Mouse (Mus musculus) hematopoietic multipotent progenitor cell, adult 10-12 weeks (in vitro differentiated cells): Measurements from ENCODE around the gene Igflr1. TPM values are rescaled to one million over a fixed set of nuclear protein-coding genes. Genes with fewer than 3 reads are reported as not detected.

ENCODE experiments used
- polyA plus RNA-seq: library from polyadenylated mRNA; stranded (reverse); fragments of >175 nt; gene quantifications from 2 replicates; pipeline ENCODE4 v1.2.3, GENCODE M21; 2012; ENCODE audit warnings: low replicate concordance

The Igflr1 gene
- 14.3 and 26.5 TPM in 2 replicates for polyA plus RNA-seq

GRCm38 (mm10) chr7:30564970-30565571 lies at the start of gene Igflr1:
Gene Igflr1, plus strand, starts transcription at chr7:30565427.

DNA sequence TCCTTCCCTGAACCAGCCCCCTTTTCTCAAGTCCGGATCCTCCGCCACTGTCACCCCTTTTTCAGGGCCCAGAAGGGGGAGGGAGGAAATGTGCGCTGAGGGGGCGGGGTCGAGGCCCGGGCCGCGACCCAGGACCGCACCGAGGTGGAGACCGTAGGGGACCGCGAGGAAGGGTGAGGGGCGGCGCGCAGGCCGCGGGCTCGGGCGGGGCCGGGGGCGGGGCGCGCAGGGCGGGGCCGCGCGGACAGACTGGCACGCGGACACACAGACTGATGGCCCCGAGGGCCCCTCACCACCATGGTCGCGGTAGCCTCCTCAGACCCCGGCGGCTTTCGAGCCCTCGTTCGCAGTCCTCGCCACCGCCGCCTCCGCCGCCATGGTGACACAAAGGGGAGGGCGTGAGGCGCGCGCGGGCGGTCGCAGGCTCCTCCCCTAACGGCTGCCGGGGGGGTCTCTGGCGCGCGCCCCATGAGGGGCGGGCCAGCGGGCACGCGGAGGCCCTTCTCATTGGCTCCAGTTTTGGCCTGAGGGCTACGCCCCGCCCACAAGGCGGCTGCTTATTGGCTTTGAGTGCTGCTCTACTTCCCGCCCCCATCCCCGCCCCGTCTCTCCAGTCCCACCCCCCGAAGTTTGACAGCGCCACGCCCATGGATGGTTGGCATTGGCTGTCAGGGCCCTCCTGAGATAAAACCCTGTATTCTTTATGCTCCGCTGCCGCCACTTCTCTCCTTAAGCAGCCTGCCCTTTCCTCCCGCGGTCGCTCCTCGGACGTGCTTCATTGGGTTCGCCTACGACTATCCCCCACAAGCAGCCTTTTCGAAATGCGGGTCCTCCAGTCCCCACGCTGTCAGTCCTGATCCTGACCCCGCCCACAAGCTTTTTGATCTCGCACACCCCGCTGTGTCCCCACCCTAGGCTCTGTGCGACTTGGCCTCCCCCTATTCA lies 30.3 kb upstream of the Igflr1 start, which contains the start of gene Arhgap33:
TSS of gene Arhgap33 (minus strand) at position 428 of the 945 bp plus-strand sequence.

DNA sequence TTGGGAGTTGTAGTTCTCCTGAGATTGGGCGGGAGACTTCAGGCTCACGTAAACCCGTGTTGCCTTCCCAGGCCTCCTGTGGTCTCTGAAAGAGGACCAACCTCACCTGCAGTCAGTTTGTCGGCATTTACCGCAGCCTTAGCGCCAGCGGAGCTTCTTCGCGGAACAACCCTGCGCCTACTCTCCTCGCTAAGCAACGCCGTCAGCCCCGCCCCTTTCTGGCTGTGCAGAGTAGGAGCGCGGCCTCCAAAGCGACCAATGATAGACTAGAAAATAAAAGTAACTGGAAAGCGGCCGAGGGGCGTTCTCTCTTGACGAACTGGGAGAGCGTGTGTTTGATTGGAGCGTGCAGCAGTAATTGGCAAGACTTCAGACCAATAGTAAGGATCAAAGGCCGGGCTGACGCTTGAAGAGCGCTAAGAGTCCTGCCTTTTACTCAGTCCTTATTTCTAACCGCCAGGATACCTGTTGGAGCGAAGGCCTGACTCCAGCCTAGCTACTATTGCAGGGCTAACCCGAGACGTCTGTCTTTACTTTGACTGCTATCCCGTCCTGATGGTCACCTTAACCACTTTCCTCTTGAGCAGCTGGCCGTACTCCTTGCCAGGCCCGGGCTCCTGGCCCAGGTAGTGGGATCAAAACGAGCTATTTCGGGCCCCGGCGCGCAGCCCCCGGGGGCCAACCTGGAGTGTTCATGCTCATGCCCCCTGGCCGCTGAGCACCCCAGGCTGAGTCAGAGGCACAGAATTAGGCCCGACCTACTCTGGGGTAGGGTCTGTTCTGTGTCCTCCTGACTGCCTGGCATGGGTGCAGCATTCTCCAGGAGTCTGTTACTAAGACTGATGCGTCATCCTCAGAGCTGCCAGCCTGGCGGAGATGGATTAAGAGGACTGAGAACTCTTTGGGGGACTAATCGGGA lies 12.9 kb upstream of the Igflr1 start, which contains the start of the genes Hspb6 and Proser3:
TSS of gene Hspb6 (plus strand) at position 77 of the 919 bp plus-strand sequence.
TSS of gene Proser3 (minus strand) at position 198 of the 919 bp plus-strand sequence.

DNA sequence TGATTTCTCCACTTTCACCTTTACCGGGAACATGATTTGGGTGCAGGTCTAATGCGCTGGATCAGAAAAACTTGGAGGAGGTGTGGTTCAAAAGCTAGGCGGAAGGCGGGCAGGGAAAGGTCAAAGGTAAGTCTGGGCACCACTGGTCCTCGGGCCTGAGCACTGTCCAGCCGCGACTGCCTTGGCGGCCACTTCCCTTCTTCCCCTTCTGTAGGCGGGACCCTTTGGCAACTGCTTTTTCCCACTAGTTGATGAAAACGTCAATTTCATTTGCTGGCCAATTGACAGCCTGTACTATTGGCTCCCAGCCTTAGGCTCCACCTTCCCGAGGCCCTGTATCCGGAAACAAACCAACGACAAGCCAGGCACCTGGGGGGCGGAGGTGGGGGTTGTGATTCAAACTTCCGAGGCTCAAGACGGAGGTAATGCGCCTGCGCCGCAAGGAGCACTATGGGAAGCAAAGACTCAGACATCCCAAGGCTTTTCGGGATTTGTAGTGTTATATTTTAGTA lies 5.7 kb upstream of the Igflr1 start, which contains the start of gene Lin37:
TSS of gene Lin37 (minus strand) at position 396 of the 512 bp plus-strand sequence.

GRCm38 (mm10) chr7:30563117-30563905 lies 1.9 kb upstream of the Igflr1 start, which contains the start of the genes U2af1l4, Gm49396 and Psenen:
Gene U2af1l4, plus strand, starts transcription at chr7:30563301.
Gene Gm49396, plus strand, starts transcription at chr7:30563344.
Gene Psenen, minus strand, starts transcription at chr7:30563627.

DNA sequence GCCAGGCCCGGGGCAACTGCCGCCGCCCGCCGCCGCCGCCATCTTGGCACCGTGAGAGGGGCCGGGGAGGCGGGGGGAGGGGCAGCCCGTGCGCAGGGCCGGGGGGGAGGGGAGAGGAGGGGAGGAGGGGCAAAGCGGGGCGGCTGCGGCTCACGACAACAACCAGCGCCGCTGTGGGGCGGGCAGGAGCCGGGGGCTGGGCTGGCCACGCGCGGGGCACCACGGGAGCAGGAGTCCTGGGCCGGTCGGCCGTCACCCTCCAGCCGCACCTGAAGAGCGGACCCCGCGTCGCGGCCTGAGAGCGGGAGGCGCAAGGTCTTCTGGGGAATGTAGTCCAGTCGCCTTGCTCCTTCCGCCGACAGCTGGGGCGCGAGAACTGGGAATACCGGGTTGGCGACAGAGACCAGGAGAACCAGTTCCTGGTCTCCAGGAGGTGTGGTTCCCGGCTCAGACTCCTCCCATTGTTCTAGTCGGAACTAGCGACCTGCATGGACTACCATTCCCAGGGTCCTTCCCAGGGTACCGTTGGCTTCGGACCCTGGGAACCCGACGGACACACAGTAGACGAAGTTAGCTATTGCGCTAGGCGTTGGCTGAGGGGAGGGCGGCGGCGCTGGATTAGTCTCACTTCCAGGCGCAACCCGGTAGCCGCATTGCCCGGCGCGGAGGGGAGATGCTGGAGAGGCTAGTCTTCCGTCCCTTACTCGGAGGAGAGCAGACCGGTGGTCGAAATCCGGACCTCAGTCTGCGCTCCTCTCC lies 23.6 kb downstream of the Igflr1 start, which contains the start of gene Kmt2b:
TSS of gene Kmt2b (minus strand) at position 51 of the 759 bp plus-strand sequence.

DNA sequence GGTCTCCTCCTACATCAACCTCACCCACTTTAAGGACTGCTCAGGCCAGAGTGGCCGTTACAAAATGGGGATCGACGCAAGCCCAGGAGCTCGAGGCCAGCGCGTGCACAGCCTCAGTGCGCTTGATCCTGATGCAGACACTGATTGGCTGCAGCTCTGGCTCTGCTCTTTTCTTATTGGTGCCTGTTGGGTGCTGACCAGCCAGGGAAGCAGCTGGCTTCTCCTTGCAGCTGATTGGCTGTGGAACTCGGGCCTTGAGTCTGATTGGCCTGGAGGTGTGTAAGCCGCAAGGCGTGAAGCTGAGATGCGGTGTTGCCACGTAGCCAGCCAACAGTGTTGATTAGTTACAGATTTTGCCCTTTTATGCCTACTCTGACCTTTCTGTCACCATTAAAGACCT lies 33.6 kb downstream of the Igflr1 start, which contains the start of gene Zbtb32:
TSS of gene Zbtb32 (minus strand) at position 124 of the 400 bp plus-strand sequence.

DNA sequence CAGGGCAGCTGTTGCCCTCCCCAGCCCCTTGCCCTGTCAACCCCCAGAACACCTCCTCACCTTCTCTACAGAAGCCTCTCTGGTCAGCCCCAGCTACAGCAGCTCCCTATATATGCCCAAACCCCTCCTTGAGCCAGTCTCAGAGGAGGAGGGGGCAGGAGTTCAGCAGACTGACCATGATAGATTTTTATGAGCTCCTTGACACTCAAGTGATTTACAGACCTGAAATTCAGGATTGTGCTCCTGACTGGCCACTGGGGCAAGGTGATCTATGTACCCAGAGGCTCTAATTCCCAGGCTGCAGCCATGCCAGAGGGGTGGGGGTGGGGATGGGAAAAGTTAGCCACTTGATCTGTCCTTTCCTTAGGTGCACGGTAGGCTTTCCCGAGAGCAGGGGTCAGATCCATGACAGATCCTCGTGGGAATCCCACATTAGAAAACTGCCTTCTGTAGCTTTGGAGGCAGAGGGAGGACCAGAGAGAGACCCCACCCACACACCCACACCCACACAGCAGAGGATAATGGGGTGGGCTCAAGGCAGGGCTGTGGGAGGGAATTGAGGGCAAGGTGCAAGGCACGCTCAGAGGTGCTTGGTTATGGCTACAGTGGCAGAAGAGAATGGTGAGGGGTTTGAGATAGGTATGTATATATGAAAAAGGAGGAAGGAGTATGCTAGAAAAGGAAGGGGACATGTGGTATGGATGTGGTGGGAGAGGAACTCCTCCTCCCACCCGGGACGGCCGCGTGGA lies 47.6 kb downstream of the Igflr1 start, which contains the start of gene Upk1a:
TSS of gene Upk1a (minus strand) at position 194 of the 749 bp plus-strand sequence.

Other genes with a start within 250 kb of the Igflr1 start
- gene E130208F15Rik, start 243.7 kb upstream of the Igflr1 start, polyA plus RNA-seq: 1.2 and 3.5 TPM in 2 replicates
- gene Sdhaf1, start 241.5 kb upstream of the Igflr1 start, polyA plus RNA-seq: 7.3 and 13.8 TPM in 2 replicates
- gene Lrfn3, start 202.7 kb upstream of the Igflr1 start, polyA plus RNA-seq: 0.09 and 0.16 TPM in 2 replicates
- 103 and 543 TPM in 2 replicates for gene Tyrobp, start 151.7 kb upstream of the Igflr1 start, polyA plus RNA-seq
- 15.4 and 73.3 TPM in 2 replicates for gene Hcst, start 145.6 kb upstream of the Igflr1 start, polyA plus RNA-seq
- 57.5 and 91.8 TPM in 2 replicates for gene Nfkbid, start 143.7 kb upstream of the Igflr1 start, polyA plus RNA-seq
- 2.4 and 4.5 TPM in 2 replicates for gene Aplp1, start 119.9 kb upstream of the Igflr1 start, polyA plus RNA-seq
- gene Kirrel2, start 107.7 kb upstream of the Igflr1 start, polyA plus RNA-seq: 0.18 TPM in 1 of 2 replicates, not detected in the other
- not detected in 2 replicates for gene Nphs1, start 107.1 kb upstream of the Igflr1 start, polyA plus RNA-seq
- gene Prodh2, start 71.8 kb upstream of the Igflr1 start, polyA plus RNA-seq: not detected in 2 replicates
- gene Arhgap33, start 30.4 kb upstream of the Igflr1 start, polyA plus RNA-seq: 24.7 and 45.7 TPM in 2 replicates
- gene Hspb6, start 13.2 kb upstream of the Igflr1 start, polyA plus RNA-seq: 6.3 and 7.9 TPM in 2 replicates
- gene Proser3, start 13.1 kb upstream of the Igflr1 start, polyA plus RNA-seq: 15.7 and 16.7 TPM in 2 replicates
- 80.4 and 94.2 TPM in 2 replicates for gene Lin37, start 5.6 kb upstream of the Igflr1 start, polyA plus RNA-seq
- 29.9 and 73.5 TPM in 2 replicates for gene U2af1l4, start 2.1 kb upstream of the Igflr1 start, polyA plus RNA-seq
- gene Gm49396, start 2.1 kb upstream of the Igflr1 start, polyA plus RNA-seq: 4.2 and 4.6 TPM in 2 replicates
- 47.7 and 71.1 TPM in 2 replicates for gene Psenen, start 1.8 kb upstream of the Igflr1 start, polyA plus RNA-seq
- gene Kmt2b, start 23.3 kb downstream of the Igflr1 start, polyA plus RNA-seq: 105 and 177 TPM in 2 replicates
- 30.3 and 64.8 TPM in 2 replicates for gene Zbtb32, start 33.5 kb downstream of the Igflr1 start, polyA plus RNA-seq
- gene Upk1a, start 47.4 kb downstream of the Igflr1 start, polyA plus RNA-seq: 0.25 and 0.83 TPM in 2 replicates
- 31.5 and 104 TPM in 2 replicates for gene Cox6b1, start 60.7 kb downstream of the Igflr1 start, polyA plus RNA-seq
- not detected in 2 replicates for gene Etv2, start 70.4 kb downstream of the Igflr1 start, polyA plus RNA-seq
- gene Rbm42, start 84.9 kb downstream of the Igflr1 start, polyA plus RNA-seq: 174 and 373 TPM in 2 replicates
- gene Haus5, start 99.6 kb downstream of the Igflr1 start, polyA plus RNA-seq: 4.2 and 16.9 TPM in 2 replicates
- not detected in 2 replicates for gene Pmis2, start 106.2 kb downstream of the Igflr1 start, polyA plus RNA-seq
- not detected in 2 replicates for gene 2200002J24Rik, start 133.5 kb downstream of the Igflr1 start, polyA plus RNA-seq
- 0.21 and 0.42 TPM in 2 replicates for gene Atp4a, start 146.8 kb downstream of the Igflr1 start, polyA plus RNA-seq
- 45.8 and 81.6 TPM in 2 replicates for gene Tmem147, start 164.1 kb downstream of the Igflr1 start, polyA plus RNA-seq
- 0.08 TPM in 1 of 2 replicates, not detected in the other for gene Gapdhs, start 178.3 kb downstream of the Igflr1 start, polyA plus RNA-seq
- 0.57 and 0.62 TPM in 2 replicates for gene Sbsn, start 186.0 kb downstream of the Igflr1 start, polyA plus RNA-seq
- not detected in 2 replicates for gene Dmkn, start 198.3 kb downstream of the Igflr1 start, polyA plus RNA-seq
- gene Krtdap, start 222.5 kb downstream of the Igflr1 start, polyA plus RNA-seq: not detected in 2 replicates